Mouse (Mus musculus) frontal cortex, postnatal 10 days (tissue): Measurements from ENCODE around the gene Dmrta2.

ENCODE experiments used
- DNase-seq, 2 experiments: peaks; one replicate each; pipeline ENCODE4 v3.0.0; 2022; ENCODE audit warnings: low spot score in 2 of 2, mixed read lengths in 1 of 2

Dmrta2 gene

DNA sequence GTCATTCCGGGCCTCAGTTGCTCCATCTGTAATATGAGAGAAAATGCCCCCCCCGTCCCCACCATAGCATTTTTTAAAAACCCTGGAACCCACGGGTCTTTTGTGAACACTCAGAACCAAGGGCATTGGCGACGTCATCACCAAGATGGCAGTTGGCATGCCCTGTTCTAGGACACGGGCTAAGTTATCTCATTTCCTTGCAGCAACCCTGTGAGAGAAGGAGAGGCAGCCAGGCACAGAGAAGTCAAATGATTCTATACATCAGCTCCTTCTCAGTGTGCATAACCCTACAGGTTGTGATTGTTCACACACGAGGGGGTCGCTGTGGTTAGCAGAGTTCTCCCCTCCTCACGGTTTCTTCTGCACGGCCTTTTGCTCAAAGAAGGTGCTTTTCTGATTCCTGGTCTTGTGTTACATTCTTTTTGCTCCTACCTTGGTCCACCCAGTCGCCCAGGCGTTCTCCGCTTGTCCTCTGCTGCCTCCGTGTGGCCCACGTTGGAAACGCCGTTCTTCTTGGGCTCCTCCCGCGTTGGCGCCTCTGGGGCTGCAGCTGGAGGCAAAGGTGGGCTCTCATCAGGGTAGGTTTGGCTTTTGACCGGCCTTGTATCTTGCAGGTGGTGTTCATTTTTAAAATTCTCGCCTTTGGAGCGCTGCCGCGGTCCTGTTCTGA is 44.2 kb downstream of the Dmrta2 start:
- peak; percentile 54 to 81 for DNase-seq

DNA sequence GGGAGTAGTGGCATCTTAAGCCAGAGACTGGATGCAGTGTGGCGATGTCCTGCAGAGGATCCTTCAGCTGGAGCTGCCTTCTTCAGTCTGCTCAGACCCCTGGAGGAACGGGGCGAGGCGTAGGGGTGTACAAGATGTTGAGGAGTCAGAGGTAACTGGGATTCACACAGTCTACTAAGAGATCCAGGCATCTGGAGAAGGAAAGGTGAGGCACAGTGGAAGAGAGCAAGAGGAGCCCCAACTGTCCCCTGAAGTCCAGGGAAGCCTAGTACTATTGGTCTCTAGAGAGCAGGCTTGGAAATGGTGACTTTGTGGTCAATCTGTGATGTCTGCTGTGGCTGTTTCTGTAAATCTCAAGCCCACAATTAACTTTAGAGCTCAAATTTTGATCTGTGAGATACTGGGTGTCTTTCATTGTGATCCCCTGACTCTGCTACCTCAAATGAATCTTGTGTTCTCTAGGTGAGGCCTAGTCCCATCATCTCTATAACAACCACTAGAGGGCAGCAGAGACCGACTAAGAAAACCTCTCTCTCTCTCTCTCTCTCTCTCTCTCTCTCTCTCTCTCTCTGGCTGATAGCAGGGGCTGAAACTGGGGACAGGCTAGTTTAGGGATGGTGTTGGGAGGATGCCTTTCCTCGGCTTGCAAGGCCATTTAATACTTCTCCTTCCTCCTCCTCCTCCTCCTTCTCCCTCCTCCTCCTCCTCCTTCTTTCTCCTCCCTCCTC is 50.8 kb downstream of the Dmrta2 start:
- DNase-seq: no peak

DNA sequence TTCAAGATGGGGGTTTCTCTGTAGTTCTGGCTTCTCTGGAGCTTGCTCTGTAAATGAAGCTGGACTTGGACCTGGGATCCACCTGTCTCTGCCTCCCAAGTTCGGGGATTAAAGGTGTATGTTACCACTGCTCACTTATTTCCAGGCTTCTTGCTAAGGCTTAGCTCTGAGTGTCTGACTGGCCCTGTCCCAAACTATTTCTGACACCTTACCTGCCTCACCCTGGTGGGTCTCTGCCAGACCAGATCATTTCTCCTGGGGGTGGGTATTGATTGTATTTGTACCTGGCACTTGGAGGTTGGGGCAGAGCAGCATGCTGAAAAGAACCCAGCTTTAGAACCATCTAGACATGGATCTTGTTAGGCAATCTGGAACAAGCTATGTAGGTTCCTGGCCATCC is 51.6 kb downstream of the Dmrta2 start:
- DNase-seq: no peak
